Mouse (Mus musculus): ENCODE measurements around the gene Gstcd. TPM values are rescaled to one million over a fixed set of nuclear protein-coding genes. Genes with fewer than 3 reads are reported as not detected.

Gene Gstcd
- polyA plus RNA-seq, 1 experiment from 2014 or later: 11.0 TPM

- H3K36me3 ChIP-seq (ENCODE audit: control insufficient read depth, insufficient read depth, low read length): no peaks in the 10 kb centered on the region
- H3K27me3 ChIP-seq (ENCODE audit: control insufficient read depth, insufficient read depth, low read length): no peaks in the 10 kb centered on the region
- no peaks in the 10 kb centered on the region for H3K9me3 ChIP-seq (ENCODE audit: control insufficient read depth, low read length)
- no peak overlapping the region for H3K4me2 ChIP-seq (ENCODE audit: low read depth)
- no peak overlapping the region for H3K27ac ChIP-seq (ENCODE audit: low read depth, low read length)
- H3K4me3 ChIP-seq (ENCODE audit: low read depth, low read length): no peak overlapping the region
- DNase-seq (ENCODE audit: low spot score) (no peak), ATAC-seq (ENCODE audit: insufficient read depth, low FRiP score, low TSS enrichment) (no peak)
- H3K4me1 ChIP-seq (ENCODE audit: control insufficient read depth, insufficient read depth, low read length): peaks cover 2% of the 10 kb centered on the region; the same call in 1 of the 2 replicates
- H3K9ac ChIP-seq (ENCODE audit: low read length): no peak overlapping the region
- WGBS: 90% methylated on average over 2 of the region's 2 CpGs
Measured at GRCm38 (mm10) chr3:133098909-133099308, 7.1 kb upstream of the Gstcd start.

GRCm38 (mm10) chr3:133098336-133098735 lies 6.5 kb upstream of the Gstcd start:
- no peak overlapping the region for H3K4me2 ChIP-seq (ENCODE audit: low read depth)
- no peak overlapping the region for H3K27ac ChIP-seq (ENCODE audit: low read depth, low read length)
- H3K36me3 ChIP-seq (ENCODE audit: control insufficient read depth, insufficient read depth, low read length): no peaks in the 10 kb centered on the region

GRCm38 (mm10) chr3:133097936-133098335 lies 6.1 kb upstream of the Gstcd start:
- Histone ChIP-seq H3K9me3 (ENCODE audit: control insufficient read depth, low read length) (no peaks in the 10 kb centered on the region), H3K4me1 (ENCODE audit: control insufficient read depth, insufficient read depth, low read length) (peaks cover 3% of the 10 kb centered on the region; the same call in 1 of the 2 replicates), H3K36me3 (ENCODE audit: control insufficient read depth, insufficient read depth, low read length) (no peaks in the 10 kb centered on the region), H3K27ac (ENCODE audit: low read depth, low read length) (no peak overlapping the region), H3K9ac (ENCODE audit: low read length) (no peak overlapping the region), H3K27me3 (ENCODE audit: control insufficient read depth, insufficient read depth, low read length) (no peaks in the 10 kb centered on the region), H3K4me2 (ENCODE audit: low read depth) (no peak overlapping the region), H3K4me3 (ENCODE audit: low read depth, low read length) (no peak overlapping the region)
- 97% methylated on average over 6 of the region's 6 CpGs for WGBS
- ATAC-seq (ENCODE audit: insufficient read depth, low FRiP score, low TSS enrichment) (no peak), DNase-seq (ENCODE audit: low spot score) (no peak)

More at GRCm38 (mm10) chr3:133098336-133098735, 6.5 kb upstream of the Gstcd start:
- Histone ChIP-seq H3K9ac (ENCODE audit: low read length) (no peak overlapping the region), H3K27me3 (ENCODE audit: control insufficient read depth, insufficient read depth, low read length) (no peaks in the 10 kb centered on the region), H3K4me1 (ENCODE audit: control insufficient read depth, insufficient read depth, low read length) (peaks cover 2% of the 10 kb centered on the region; the same call in 1 of the 2 replicates), H3K4me3 (ENCODE audit: low read depth, low read length) (no peak overlapping the region), H3K9me3 (ENCODE audit: control insufficient read depth, low read length) (no peaks in the 10 kb centered on the region)
- no peak for DNase-seq (ENCODE audit: low spot score)
- ATAC-seq (ENCODE audit: insufficient read depth, low FRiP score, low TSS enrichment): no peak
- 98% methylated on average over 4 of the region's 4 CpGs for WGBS

- Histone ChIP-seq H3K9me3 (ENCODE audit: control insufficient read depth, low read length) (no peaks in the 10 kb centered on the region), H3K27ac (ENCODE audit: low read depth, low read length) (no peak overlapping the region), H3K27me3 (ENCODE audit: control insufficient read depth, insufficient read depth, low read length) (no peaks in the 10 kb centered on the region), H3K36me3 (ENCODE audit: control insufficient read depth, insufficient read depth, low read length) (no peaks in the 10 kb centered on the region), H3K4me3 (ENCODE audit: low read depth, low read length) (no peak overlapping the region), H3K4me1 (ENCODE audit: control insufficient read depth, insufficient read depth, low read length) (peaks cover 7% of the 10 kb centered on the region; the same call in 1 of the 2 replicates), H3K4me2 (ENCODE audit: low read depth) (no peak overlapping the region), H3K9ac (ENCODE audit: low read length) (no peak overlapping the region)
- ATAC-seq (ENCODE audit: insufficient read depth, low FRiP score, low TSS enrichment): no peak
- DNase-seq (ENCODE audit: low spot score): no peak
- WGBS: 36% methylated on average over 1 of the region's 1 CpGs
Measured at GRCm38 (mm10) chr3:133094305-133094704, 2.5 kb upstream of the Gstcd start.

GRCm38 (mm10) chr3:133092936-133093335 lies 1.1 kb upstream of the Gstcd start:
- Histone ChIP-seq H3K27ac (ENCODE audit: low read depth, low read length) (no peak overlapping the region), H3K9me3 (ENCODE audit: control insufficient read depth, low read length) (no peaks in the 10 kb centered on the region), H3K4me3 (ENCODE audit: low read depth, low read length) (peak overlapping the region; percentile 72), H3K36me3 (ENCODE audit: control insufficient read depth, insufficient read depth, low read length) (no peaks in the 10 kb centered on the region), H3K27me3 (ENCODE audit: control insufficient read depth, insufficient read depth, low read length) (no peaks in the 10 kb centered on the region), H3K4me2 (ENCODE audit: low read depth) (peak overlapping the region; percentile 78), H3K4me1 (ENCODE audit: control insufficient read depth, insufficient read depth, low read length) (peaks cover 7% of the 10 kb centered on the region; the same call in 1 of the 2 replicates), H3K9ac (ENCODE audit: low read length) (no peak overlapping the region)
- 90% methylated on average over 1 of the region's 1 CpGs for WGBS
- no peak for ATAC-seq (ENCODE audit: insufficient read depth, low FRiP score, low TSS enrichment)
- no peak for DNase-seq (ENCODE audit: low spot score)

GRCm38 (mm10) chr3:133092274-133092853 lies 531 bp upstream of the Gstcd start:
- peak overlapping the region; percentile 92 for H3K9ac ChIP-seq (ENCODE audit: low read length)
- no peaks in the 10 kb centered on the region for H3K9me3 ChIP-seq (ENCODE audit: control insufficient read depth, low read length)
- WGBS: 1% methylated on average over 7 of the region's 7 CpGs
- DNase-seq (ENCODE audit: low spot score): no peak
- H3K27ac ChIP-seq (ENCODE audit: low read depth, low read length): peak overlapping the region; percentile 97
- ATAC-seq (ENCODE audit: insufficient read depth, low FRiP score, low TSS enrichment): no peak
- H3K27me3 ChIP-seq (ENCODE audit: control insufficient read depth, insufficient read depth, low read length): no peaks in the 10 kb centered on the region
- peaks cover 7% of the 10 kb centered on the region; the same call in 1 of the 2 replicates for H3K4me1 ChIP-seq (ENCODE audit: control insufficient read depth, insufficient read depth, low read length)
- peak overlapping the region; percentile 72 for H3K4me3 ChIP-seq (ENCODE audit: low read depth, low read length)
- peak overlapping the region; percentile 78 for H3K4me2 ChIP-seq (ENCODE audit: low read depth)
- no peaks in the 10 kb centered on the region for H3K36me3 ChIP-seq (ENCODE audit: control insufficient read depth, insufficient read depth, low read length)

- Histone ChIP-seq H3K36me3 (ENCODE audit: control insufficient read depth, insufficient read depth, low read length) (no peaks in the 10 kb centered on the region), H3K9me3 (ENCODE audit: control insufficient read depth, low read length) (no peaks in the 10 kb centered on the region), H3K4me2 (ENCODE audit: low read depth) (peak overlapping the region; percentile 48), H3K4me1 (ENCODE audit: control insufficient read depth, insufficient read depth, low read length) (peaks cover 7% of the 10 kb centered on the region; the same call in 1 of the 2 replicates), H3K27me3 (ENCODE audit: control insufficient read depth, insufficient read depth, low read length) (no peaks in the 10 kb centered on the region), H3K9ac (ENCODE audit: low read length) (peak overlapping the region; percentile 92), H3K4me3 (ENCODE audit: low read depth, low read length) (peak overlapping the region; percentile 72), H3K27ac (ENCODE audit: low read depth, low read length) (peak overlapping the region; percentile 97)
- no peak for DNase-seq (ENCODE audit: low spot score)
- WGBS: under 1% methylated on average over 44 of the region's 44 CpGs
- ATAC-seq (ENCODE audit: insufficient read depth, low FRiP score, low TSS enrichment): peak; percentile 85
Measured at GRCm38 (mm10) chr3:133091121-133091663, 641 bp downstream of the Gstcd start.

GRCm38 (mm10) chr3:133090247-133091120 lies 1.3 kb downstream of the Gstcd start:
- Histone ChIP-seq H3K27ac (ENCODE audit: low read depth, low read length) (no peak overlapping the region), H3K36me3 (ENCODE audit: control insufficient read depth, insufficient read depth, low read length) (no peaks in the 10 kb centered on the region), H3K4me1 (ENCODE audit: control insufficient read depth, insufficient read depth, low read length) (peaks cover 7% of the 10 kb centered on the region; the same call in 1 of the 2 replicates), H3K4me2 (ENCODE audit: low read depth) (peak overlapping the region; percentile 48), H3K9ac (ENCODE audit: low read length) (peak overlapping the region; percentile 92), H3K27me3 (ENCODE audit: control insufficient read depth, insufficient read depth, low read length) (no peaks in the 10 kb centered on the region), H3K4me3 (ENCODE audit: low read depth, low read length) (peak overlapping the region; percentile 72), H3K9me3 (ENCODE audit: control insufficient read depth, low read length) (no peaks in the 10 kb centered on the region)
- ATAC-seq (ENCODE audit: insufficient read depth, low FRiP score, low TSS enrichment) (no peak), DNase-seq (ENCODE audit: low spot score) (no peak)
- WGBS: 10% methylated on average over 11 of the region's 11 CpGs

Measured in neural tube, embryonic 11.5 days (tissue).